Mouse (Mus musculus) forebrain, embryonic 13.5 days (tissue): Measurements from ENCODE around the gene Ppil2. TPM values are rescaled to one million over a fixed set of nuclear protein-coding genes. Genes with fewer than 3 reads are reported as not detected.
A peak's percentile ranks its signal among the peaks of the same experiment; 100 is the strongest.

ENCODE experiments used
- ATAC-seq: fragments of 200-750 bp; cut with Nextera tagmentation; 2 replicates; pipeline ENCODE4 v1.8.0; 2017
- H3K27ac ChIP-seq: fragments of 300-500 bp; sonication (generic); 2 replicates; pipeline ENCODE4 v1.5.1; 2015; ENCODE audit warnings: inconsistent platforms, mild to moderate bottlenecking, moderate library complexity
- H3K27me3 ChIP-seq: fragments of 300-500 bp; sonication (generic); 2 replicates; pipeline ENCODE4 v1.6.1; 2015; ENCODE audit warnings: mild to moderate bottlenecking, inconsistent platforms
- H3K36me3 ChIP-seq: fragments of 300-500 bp; sonication (generic); 2 replicates; pipeline ENCODE4 v1.6.1; 2015; ENCODE audit warnings: mild to moderate bottlenecking, inconsistent platforms; ENCODE audit not compliant: poor library complexity, severe bottlenecking
- H3K4me1 ChIP-seq: fragments of 300-500 bp; sonication (generic); 2 replicates; pipeline ENCODE4 v1.6.1; 2015; ENCODE audit warnings: inconsistent platforms
- H3K4me2 ChIP-seq: fragments of 300-500 bp; sonication (generic); 2 replicates; pipeline ENCODE4 v1.6.1; 2015; ENCODE audit warnings: inconsistent platforms, mild to moderate bottlenecking, moderate library complexity
- H3K4me3 ChIP-seq: fragments of 300-500 bp; sonication (generic); 2 replicates; pipeline ENCODE4 v1.5.1; 2015; ENCODE audit warnings: mild to moderate bottlenecking, inconsistent platforms
- H3K9ac ChIP-seq: fragments of 300-500 bp; sonication (generic); 2 replicates; pipeline ENCODE4 v1.6.1; 2015; ENCODE audit warnings: mild to moderate bottlenecking, inconsistent platforms
- H3K9me3 ChIP-seq: fragments of 300-500 bp; sonication (generic); replicated peaks from 2 replicates; pipeline ENCODE4 v1.6.1; 2016; ENCODE audit warnings: inconsistent platforms
- WGBS: fragments of 180-500 bp; shearing (Covaris S2); methylation state at CpG from one replicate; pipeline ENCODE4 v1.1.7; 2015; 5-methylcytosine and 5-hydroxymethylcytosine counted together
- polyA plus RNA-seq: library from polyadenylated mRNA; unstranded; fragments of >200 nt; fragmentation: Nextera tagmentation; extraction: Ambion mirVana; gene quantifications from 2 replicates; pipeline ENCODE4 v1.2.1, GENCODE M21; 2015

Ppil2 gene
- polyA plus RNA-seq, 1 experiment from 2014 or later = 153 TPM

- Histone ChIP-seq H3K27me3 (no peaks in the 10 kb centered on the region), H3K4me1 (peaks cover 20% of the 10 kb centered on the region), H3K36me3 (no peaks in the 10 kb centered on the region), H3K4me3 (peak overlapping the region; percentile 70), H3K9ac (peak overlapping the region; percentile 75), H3K27ac (peak overlapping the region; percentile 70), H3K4me2 (peak overlapping the region; percentile 96), H3K9me3 (no peaks in the 10 kb centered on the region)
- 4% methylated on average over 43 of the region's 43 CpGs for WGBS
- no peak for ATAC-seq
Observed at GRCm38 (mm10) chr16:17131191-17132088, 20.4 kb upstream of the Ppil2 start.

GRCm38 (mm10) chr16:17127292-17127691 is 16.2 kb upstream of the Ppil2 start:
- no peak overlapping the region for H3K9ac ChIP-seq
- H3K4me3 ChIP-seq = no peak overlapping the region

GRCm38 (mm10) chr16:17124871-17125520 is 13.9 kb upstream of the Ppil2 start, which contains the start of gene 2610318N02Rik:
Gene 2610318N02Rik, minus strand, starts transcription at chr16:17125167.
- peak within 1 kb of the TSS; percentile 77 for H3K9ac ChIP-seq
- no peaks in the 10 kb centered on the region for H3K9me3 ChIP-seq
- H3K4me1 ChIP-seq = peaks cover 42% of the 10 kb centered on the region
- under 1% methylated on average over 25 of the region's 25 CpGs for WGBS
- peak within 1 kb of the TSS; percentile 74 for H3K27ac ChIP-seq
- peak within 1 kb of the TSS; percentile 86 for H3K4me2 ChIP-seq
- peak; percentile 93 for ATAC-seq
- peak within 1 kb of the TSS; percentile 58 for H3K4me3 ChIP-seq
- H3K27me3 ChIP-seq = no peaks in the 10 kb centered on the region
- peaks cover 16% of the 10 kb centered on the region for H3K36me3 ChIP-seq

More at GRCm38 (mm10) chr16:17127292-17127691, 16.2 kb upstream of the Ppil2 start:
- WGBS = 100% methylated on average over 1 of the region's 1 CpGs
- no peak overlapping the region for H3K4me2 ChIP-seq
- no peaks in the 10 kb centered on the region for H3K9me3 ChIP-seq
- H3K4me1 ChIP-seq = peaks cover 44% of the 10 kb centered on the region
- H3K27ac ChIP-seq = no peak overlapping the region
- ATAC-seq = no peak
- no peaks in the 10 kb centered on the region for H3K27me3 ChIP-seq
- H3K36me3 ChIP-seq = peaks cover 4% of the 10 kb centered on the region; the same call in 1 of the 2 replicates

- H3K9ac ChIP-seq = peak overlapping the region; percentile 77
- peak overlapping the region; percentile 58 for H3K4me3 ChIP-seq
- H3K27me3 ChIP-seq = no peaks in the 10 kb centered on the region
- peaks cover 20% of the 10 kb centered on the region for H3K36me3 ChIP-seq
- 1% methylated on average over 22 of the region's 22 CpGs for WGBS
- H3K27ac ChIP-seq = peak overlapping the region; percentile 74
- no peaks in the 10 kb centered on the region for H3K9me3 ChIP-seq
- ATAC-seq = peak; percentile 19
- peaks cover 42% of the 10 kb centered on the region for H3K4me1 ChIP-seq
- H3K4me2 ChIP-seq = peak overlapping the region; percentile 86
Observed at GRCm38 (mm10) chr16:17124119-17124870, 13.2 kb upstream of the Ppil2 start.

GRCm38 (mm10) chr16:17121569-17121968 is 10.5 kb upstream of the Ppil2 start:
- Histone ChIP-seq H3K9me3 (no peaks in the 10 kb centered on the region), H3K36me3 (peaks cover 42% of the 10 kb centered on the region), H3K9ac (no peak overlapping the region; the same call in 1 of the 2 replicates)

GRCm38 (mm10) chr16:17117309-17117799 is 6.3 kb upstream of the Ppil2 start:
- Histone ChIP-seq H3K4me2 (no peak overlapping the region), H3K36me3 (peaks cover 68% of the 10 kb centered on the region), H3K27ac (no peak overlapping the region), H3K27me3 (no peaks in the 10 kb centered on the region), H3K4me1 (peaks cover 13% of the 10 kb centered on the region), H3K4me3 (no peak overlapping the region), H3K9me3 (no peaks in the 10 kb centered on the region), H3K9ac (no peak overlapping the region)
- WGBS = 89% methylated on average over 5 of the region's 5 CpGs
- no peak for ATAC-seq

More at GRCm38 (mm10) chr16:17121569-17121968, 10.5 kb upstream of the Ppil2 start:
- ATAC-seq = peak; percentile 59
- Histone ChIP-seq H3K27me3 (no peaks in the 10 kb centered on the region), H3K27ac (no peak overlapping the region), H3K4me1 (peaks cover 42% of the 10 kb centered on the region), H3K4me3 (peak overlapping the region; percentile 17; the same call in 1 of the 2 replicates), H3K4me2 (peak overlapping the region; percentile 51)
- 29% methylated on average over 14 of the region's 14 CpGs for whole genome bisulfite sequencing

GRCm38 (mm10) chr16:17104600-17104999 is 6.5 kb downstream of the Ppil2 start:
- no peak overlapping the region for H3K4me3 ChIP-seq
- no peaks in the 10 kb centered on the region for H3K27me3 ChIP-seq
- H3K4me1 ChIP-seq = peaks cover 17% of the 10 kb centered on the region
- no peak overlapping the region for H3K9ac ChIP-seq
- ATAC-seq = no peak
- peaks cover 88% of the 10 kb centered on the region for H3K36me3 ChIP-seq
- no peak overlapping the region for H3K27ac ChIP-seq
- no peak overlapping the region for H3K4me2 ChIP-seq
- H3K9me3 ChIP-seq = no peaks in the 10 kb centered on the region
- 87% methylated on average over 4 of the region's 4 CpGs for WGBS

- H3K36me3 ChIP-seq = peaks cover 94% of the 10 kb centered on the region
- WGBS = 46% methylated on average over 7 of the region's 7 CpGs
Observed at GRCm38 (mm10) chr16:17102630-17103220, 8.3 kb downstream of the Ppil2 start.

GRCm38 (mm10) chr16:17096938-17097337 is 14.1 kb downstream of the Ppil2 start:
- peaks cover 97% of the 10 kb centered on the region for H3K36me3 ChIP-seq
- no peak overlapping the region for H3K4me3 ChIP-seq
- H3K27ac ChIP-seq = no peak overlapping the region
- 95% methylated on average over 3 of the region's 3 CpGs for whole genome bisulfite sequencing
- no peak overlapping the region for H3K4me2 ChIP-seq
- no peaks in the 10 kb centered on the region for H3K27me3 ChIP-seq
- no peak for ATAC-seq
- H3K4me1 ChIP-seq = no peaks in the 10 kb centered on the region
- H3K9me3 ChIP-seq = no peaks in the 10 kb centered on the region
- no peak overlapping the region for H3K9ac ChIP-seq

More at GRCm38 (mm10) chr16:17102630-17103220, 8.3 kb downstream of the Ppil2 start:
- Histone ChIP-seq H3K4me1 (peaks cover 14% of the 10 kb centered on the region), H3K9me3 (no peaks in the 10 kb centered on the region), H3K9ac (no peak overlapping the region), H3K27ac (peak overlapping the region; percentile 20; the same call in 1 of the 2 replicates), H3K27me3 (no peaks in the 10 kb centered on the region), H3K4me2 (no peak overlapping the region), H3K4me3 (no peak overlapping the region)
- ATAC-seq = peak; percentile 70; the same call in 1 of the 2 replicates

GRCm38 (mm10) chr16:17088346-17088745 is 22.7 kb downstream of the Ppil2 start:
- ATAC-seq = no peak
- no peaks in the 10 kb centered on the region for H3K27me3 ChIP-seq
- 72% methylated on average over 3 of the region's 3 CpGs for WGBS

GRCm38 (mm10) chr16:17086669-17087193 is 24.3 kb downstream of the Ppil2 start:
- Histone ChIP-seq H3K36me3 (peaks cover 100% of the 10 kb centered on the region), H3K27me3 (no peaks in the 10 kb centered on the region), H3K9ac (no peak overlapping the region), H3K4me3 (no peak overlapping the region), H3K4me1 (no peaks in the 10 kb centered on the region), H3K9me3 (no peaks in the 10 kb centered on the region), H3K27ac (no peak overlapping the region), H3K4me2 (no peak overlapping the region)
- 81% methylated on average over 13 of the region's 13 CpGs for WGBS
- ATAC-seq = no peak

More at GRCm38 (mm10) chr16:17088346-17088745, 22.7 kb downstream of the Ppil2 start:
- Histone ChIP-seq H3K4me2 (no peak overlapping the region), H3K4me3 (no peak overlapping the region), H3K36me3 (peaks cover 100% of the 10 kb centered on the region), H3K9me3 (no peaks in the 10 kb centered on the region), H3K27ac (no peak overlapping the region), H3K9ac (no peak overlapping the region), H3K4me1 (no peaks in the 10 kb centered on the region)
